Mouse (Mus musculus) testis, adult 2 months (tissue): ENCODE measurements around the gene Fn1.

ENCODE experiments used
- CTCF ChIP-seq: fragments of 200-500 bp; IDR thresholded peaks from 2 replicates; pipeline ENCODE4 v1.5.1; 2012; ENCODE audit warnings: low read depth, mild to moderate bottlenecking, inconsistent platforms, low read length, moderate library complexity; ENCODE audit not compliant: control insufficient read depth, insufficient read depth, insufficient replicate concordance
- POLR2A ChIP-seq: fragments of 200-500 bp; IDR thresholded peaks from 2 replicates; pipeline ENCODE4 v1.6.1; 2012; ENCODE audit warnings: low read depth, mild to moderate bottlenecking, inconsistent platforms, low read length, moderate library complexity; ENCODE audit not compliant: control insufficient read depth

DNA sequence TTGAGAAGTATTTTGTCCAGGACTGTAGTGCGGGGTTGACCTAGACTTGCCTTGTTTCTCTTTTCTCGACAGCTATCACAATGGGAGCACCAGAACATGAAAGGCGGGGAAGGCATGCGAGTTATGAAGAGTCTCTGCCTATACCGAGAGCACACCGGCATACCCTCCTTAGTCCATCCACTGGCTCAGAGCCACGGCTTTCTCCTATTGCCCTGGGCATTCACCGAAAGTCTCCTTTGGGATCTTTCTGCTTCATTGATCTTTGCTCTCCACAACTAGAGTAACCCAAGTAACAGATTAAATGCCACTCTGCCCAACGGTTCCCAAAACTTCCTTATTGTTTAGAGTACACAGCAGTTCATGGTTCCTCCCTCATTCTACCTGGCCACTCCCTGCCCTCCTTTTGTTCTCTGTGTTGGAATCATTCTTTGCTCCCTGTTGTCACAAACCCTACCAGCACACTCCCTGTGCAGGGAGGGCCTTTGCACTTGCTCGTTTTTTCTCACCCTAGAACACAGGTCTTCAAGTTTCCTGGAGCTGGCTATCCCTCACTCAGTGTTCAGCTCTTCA lies 102.3 kb downstream of the Fn1 start:
- TF ChIP-seq POLR2A (no peak), CTCF (no peak)
